Mouse (Mus musculus) kidney, embryonic 14.5 days (tissue): ENCODE results near the gene Zfp3. TPM values are rescaled to one million over a fixed set of nuclear protein-coding genes. Genes with fewer than 3 reads are reported as not detected.
"Not testable (repeated sequence)": the region's sequence is repeated elsewhere in the genome, so short reads cannot be mapped to it uniquely, and the experiment has no call there.

Source experiments
- ATAC-seq: fragments of 200-750 bp; cut with Nextera tagmentation; 2 replicates; pipeline ENCODE4 v1.8.0; 2017; ENCODE audit warnings: moderate number of reproducible peaks, mild to moderate bottlenecking, moderate TSS enrichment, moderate library complexity; ENCODE audit not compliant: low FRiP score, low TSS enrichment
- H3K27ac ChIP-seq: fragments of 300-500 bp; sonication (generic); 2 replicates; pipeline ENCODE4 v1.5.1; 2014; ENCODE audit warnings: low read depth, mild to moderate bottlenecking, low read length, moderate library complexity, mixed read lengths
- H3K27me3 ChIP-seq: fragments of 300-500 bp; sonication (generic); 2 replicates; pipeline ENCODE4 v1.6.1; 2014; ENCODE audit warnings: mild to moderate bottlenecking, low read length; ENCODE audit not compliant: control insufficient read depth, insufficient read depth
- H3K36me3 ChIP-seq: fragments of 300-500 bp; sonication (generic); 2 replicates; pipeline ENCODE4 v1.6.1; 2014; ENCODE audit warnings: low read length, mixed read lengths; ENCODE audit not compliant: control insufficient read depth, insufficient read depth
- H3K4me1 ChIP-seq: fragments of 300-500 bp; sonication (generic); 2 replicates; pipeline ENCODE4 v1.6.1; 2014; ENCODE audit warnings: low read length, mixed read lengths; ENCODE audit not compliant: control insufficient read depth, insufficient read depth
- H3K4me2 ChIP-seq: fragments of 300-500 bp; sonication (generic); replicated peaks from 2 replicates; pipeline ENCODE4 v1.6.1; 2014; ENCODE audit warnings: low read depth, mild to moderate bottlenecking, low read length
- H3K4me3 ChIP-seq: fragments of 300-500 bp; sonication (generic); 2 replicates; pipeline ENCODE4 v1.5.1; 2014; ENCODE audit warnings: mild to moderate bottlenecking, low read length
- H3K9ac ChIP-seq: fragments of 300-500 bp; sonication (generic); 2 replicates; pipeline ENCODE4 v1.6.1; 2014; ENCODE audit warnings: low read depth, mild to moderate bottlenecking, low read length, moderate library complexity
- H3K9me3 ChIP-seq: fragments of 300-500 bp; sonication (generic); 2 replicates; pipeline ENCODE4 v1.6.1; 2016; ENCODE audit warnings: low read length; ENCODE audit not compliant: control insufficient read depth
- WGBS: fragments of 180-500 bp; shearing (Covaris S2); extraction: QIAGEN DNeasy Blood & Tissue Kit; methylation state at CpG from one replicate; pipeline ENCODE4 v1.1.7; 2014; 5-methylcytosine and 5-hydroxymethylcytosine counted together
- polyA plus RNA-seq: library from polyadenylated mRNA; unstranded; fragments of >200 nt; fragmentation: Nextera tagmentation; extraction: Ambion mirVana; gene quantifications from 2 replicates; pipeline ENCODE4 v1.2.1, GENCODE M21; 2014

The Zfp3 gene
- polyA plus RNA-seq, 1 experiment from 2014 or later, result 6.9 TPM

DNA sequence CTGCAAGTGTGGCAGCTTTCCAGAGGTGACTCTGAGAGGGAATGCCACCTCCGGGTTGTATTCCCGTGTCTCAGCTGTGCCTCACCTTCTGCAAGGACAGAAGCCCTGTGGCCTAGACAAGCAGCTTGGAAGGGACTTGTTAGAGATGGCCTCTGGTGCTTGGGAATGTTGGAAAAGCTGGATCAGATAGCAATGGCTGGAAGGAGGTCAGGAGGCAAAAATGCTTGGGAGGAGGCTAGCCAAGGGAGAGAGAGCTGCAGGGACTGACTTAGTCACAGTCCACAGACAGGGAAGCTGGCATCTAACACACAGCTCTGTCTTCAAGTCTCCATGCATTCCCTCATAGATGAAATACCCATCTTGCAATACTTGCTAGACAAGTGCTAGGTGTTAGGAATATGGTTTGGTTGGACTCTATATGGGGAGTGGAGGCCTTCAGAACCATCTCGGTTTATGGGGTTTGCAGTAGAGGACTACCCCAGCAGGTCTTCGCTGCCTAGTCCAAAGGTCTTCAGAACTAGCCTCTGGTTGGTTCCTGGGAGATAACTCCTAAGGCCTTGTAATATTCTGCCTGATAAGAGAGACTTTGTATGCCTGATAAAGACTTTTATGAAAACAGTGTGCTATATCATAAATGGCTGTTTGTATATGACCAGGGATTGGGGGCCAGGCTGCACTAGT lies 11.5 kb upstream of the Zfp3 start:
- Histone ChIP-seq H3K9ac (no peak overlapping the region), H3K4me2 (no peak overlapping the region), H3K4me3 (no peak overlapping the region), H3K9me3 (0 out of 2 replicates have a peak, but pooled peaks cover 3% of the 10 kb centered on the region), H3K27me3 (no peaks in the 10 kb centered on the region; the same call in 1 of the 2 replicates), H3K4me1 (no peaks in the 10 kb centered on the region), H3K27ac (no peak overlapping the region), H3K36me3 (no peaks in the 10 kb centered on the region)
- WGBS, result 87% methylated on average over 4 of the region's 4 CpGs
- no peak for ATAC-seq

DNA sequence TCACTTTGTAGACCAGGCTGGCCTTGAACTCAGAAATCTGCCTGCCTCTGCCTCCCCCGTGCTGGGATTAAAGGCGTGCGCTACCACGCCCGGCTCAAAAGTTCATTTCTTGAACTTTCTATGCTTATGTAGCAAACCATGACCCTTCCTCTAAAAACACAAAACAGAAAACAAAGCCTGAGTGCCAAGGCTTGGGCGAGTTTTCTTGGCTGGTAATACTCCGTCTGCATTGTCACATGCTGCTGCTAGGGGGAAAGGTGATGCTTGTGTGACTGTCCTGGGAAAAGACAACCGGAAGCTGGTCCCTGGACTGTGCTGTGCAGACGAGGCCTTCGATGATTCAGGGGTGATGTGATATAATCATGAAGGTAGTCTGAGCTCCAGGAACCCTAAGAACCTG lies 10.9 kb upstream of the Zfp3 start:
- Histone ChIP-seq H3K4me3 (no peak overlapping the region), H3K27me3 (no peaks in the 10 kb centered on the region; the same call in 1 of the 2 replicates), H3K4me1 (no peaks in the 10 kb centered on the region), H3K27ac (no peak overlapping the region), H3K4me2 (no peak overlapping the region), H3K9me3 (0 out of 2 replicates have a peak, but pooled peaks cover 3% of the 10 kb centered on the region), H3K36me3 (no peaks in the 10 kb centered on the region), H3K9ac (no peak overlapping the region)
- no peak for ATAC-seq
- WGBS, result 89% methylated on average over 10 of the region's 10 CpGs

DNA sequence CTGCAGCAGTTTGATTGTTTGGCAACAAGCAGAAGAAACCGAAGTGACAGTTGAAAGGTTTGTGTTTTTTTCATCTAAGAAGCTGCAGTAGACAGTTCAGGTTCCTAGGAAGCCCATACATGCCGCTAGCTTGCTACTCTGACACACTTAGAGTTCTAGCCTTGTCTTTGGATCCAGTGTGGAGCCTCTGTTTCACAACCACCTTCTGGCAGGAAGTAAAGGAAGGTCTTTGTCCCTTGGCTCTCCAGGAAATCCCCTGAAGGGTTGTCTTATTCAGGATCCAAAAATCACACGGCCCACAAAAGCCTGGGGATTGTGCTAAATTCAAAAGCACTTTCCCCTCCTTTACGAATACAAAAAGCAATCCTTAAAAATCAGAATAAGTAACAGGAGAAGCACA lies 9.5 kb upstream of the Zfp3 start:
- Histone ChIP-seq H3K4me2 (no peak overlapping the region), H3K27me3 (no peaks in the 10 kb centered on the region; the same call in 1 of the 2 replicates), H3K4me3 (no peak overlapping the region), H3K9me3 (no peaks in the 10 kb centered on the region), H3K27ac (no peak overlapping the region), H3K9ac (no peak overlapping the region), H3K36me3 (no peaks in the 10 kb centered on the region), H3K4me1 (no peaks in the 10 kb centered on the region)
- 76% methylated on average over 4 of the region's 4 CpGs for WGBS
- ATAC-seq, result no peak

DNA sequence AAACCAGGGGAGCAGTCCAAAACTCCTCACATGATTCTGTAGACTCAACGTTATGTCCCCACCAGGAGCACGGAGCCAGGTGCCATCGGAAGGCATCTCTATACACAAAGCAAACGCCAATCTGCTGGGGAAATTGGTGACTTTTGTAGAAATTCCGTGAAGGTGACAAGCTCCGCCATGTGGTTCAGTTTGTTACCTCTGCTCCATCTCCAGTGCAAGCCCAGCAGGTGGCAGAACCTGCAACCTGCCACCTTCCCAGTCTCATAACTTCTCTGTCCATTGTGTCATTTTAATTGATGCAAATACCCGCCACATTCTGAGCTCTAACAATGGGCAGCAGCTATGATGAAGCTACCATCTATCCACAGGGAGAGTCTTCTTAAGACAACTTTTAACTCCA lies 9.1 kb upstream of the Zfp3 start:
- no peak for ATAC-seq
- WGBS, result 67% methylated on average over 7 of the region's 7 CpGs
- Histone ChIP-seq H3K4me1 (no peaks in the 10 kb centered on the region), H3K4me3 (no peak overlapping the region), H3K4me2 (no peak overlapping the region), H3K27ac (no peak overlapping the region), H3K9me3 (no peaks in the 10 kb centered on the region), H3K9ac (no peak overlapping the region), H3K27me3 (no peaks in the 10 kb centered on the region; the same call in 1 of the 2 replicates), H3K36me3 (no peaks in the 10 kb centered on the region)

DNA sequence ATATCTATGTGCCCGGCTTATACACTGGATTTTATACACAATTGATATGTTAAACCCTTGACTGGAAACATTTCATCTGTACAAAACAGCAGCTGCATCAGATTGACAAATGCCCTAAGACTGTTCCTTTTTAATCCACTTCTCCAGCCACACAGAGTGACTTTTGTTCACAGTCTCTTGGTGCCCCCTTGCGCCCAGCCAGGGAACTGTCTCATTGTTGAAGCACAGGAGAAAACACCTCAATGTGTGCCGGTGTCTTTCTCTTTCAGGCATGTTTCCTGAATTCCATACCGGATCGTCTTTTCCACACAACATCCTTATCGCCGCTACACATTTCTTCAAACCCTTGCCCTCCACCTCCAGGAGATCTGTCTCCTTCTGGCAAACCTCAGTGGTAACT lies 8.4 kb upstream of the Zfp3 start:
- Histone ChIP-seq H3K9ac (no peak overlapping the region), H3K27ac (no peak overlapping the region), H3K27me3 (no peaks in the 10 kb centered on the region; the same call in 1 of the 2 replicates), H3K4me3 (no peak overlapping the region), H3K36me3 (no peaks in the 10 kb centered on the region), H3K4me1 (no peaks in the 10 kb centered on the region), H3K4me2 (no peak overlapping the region), H3K9me3 (no peaks in the 10 kb centered on the region)
- no peak for ATAC-seq
- 6% methylated on average over 7 of the region's 7 CpGs for WGBS

DNA sequence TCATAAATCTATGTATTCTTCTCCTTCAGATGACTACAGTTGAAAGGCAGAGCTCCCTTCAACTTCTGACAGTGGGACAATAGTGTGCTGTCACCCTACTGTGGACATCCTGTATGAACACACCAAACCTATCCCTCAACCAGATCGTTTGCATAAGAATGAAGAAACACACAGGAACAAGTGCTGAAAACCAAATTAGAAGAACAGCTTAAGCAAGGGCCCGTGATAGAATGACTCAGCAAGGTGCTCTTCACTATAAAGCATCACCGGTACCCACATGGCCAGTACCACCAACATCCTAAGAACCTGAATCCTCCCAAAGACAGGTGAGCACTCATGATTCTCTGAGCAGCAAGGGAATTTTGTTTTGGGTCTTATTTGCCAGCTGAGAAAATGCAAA lies 3.6 kb upstream of the Zfp3 start:
- not testable (repeated sequence) for ATAC-seq, H3K36me3 ChIP-seq, H3K9me3 ChIP-seq, H3K27me3 ChIP-seq, H3K27ac ChIP-seq, H3K4me2 ChIP-seq, H3K9ac ChIP-seq, H3K4me3 ChIP-seq, H3K4me1 ChIP-seq
- WGBS, result 71% methylated on average over 3 of the region's 3 CpGs

DNA sequence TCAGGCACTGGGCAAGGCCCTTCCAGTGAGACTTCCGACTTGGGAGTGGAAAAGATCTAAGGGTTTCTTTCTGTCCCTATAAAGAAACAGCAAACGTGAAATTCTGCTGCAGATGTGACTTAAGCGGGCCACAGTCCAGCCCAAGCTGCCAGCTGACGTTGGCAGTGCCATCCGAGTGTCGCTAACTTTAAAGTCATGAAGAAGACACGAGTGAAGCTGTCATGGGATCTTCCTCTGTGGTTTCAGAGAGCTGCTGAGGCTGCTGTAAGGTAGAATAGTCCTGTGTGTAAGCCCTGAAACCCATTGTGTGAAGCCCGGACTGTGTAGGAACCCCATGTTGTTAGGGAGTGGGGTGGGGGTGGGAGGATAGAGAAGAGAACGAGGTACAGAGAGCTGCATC lies 1.4 kb upstream of the Zfp3 start:
- no peaks in the 10 kb centered on the region; the same call in 1 of the 2 replicates for H3K36me3 ChIP-seq
- H3K27ac ChIP-seq, result no peak overlapping the region
- WGBS, result 88% methylated on average over 9 of the region's 9 CpGs
- ATAC-seq, result no peak
- H3K4me3 ChIP-seq, result no peak overlapping the region
- H3K4me1 ChIP-seq, result no peaks in the 10 kb centered on the region; the same call in 1 of the 2 replicates
- no peak overlapping the region for H3K9ac ChIP-seq
- H3K4me2 ChIP-seq, result no peak overlapping the region
- H3K27me3 ChIP-seq, result no peaks in the 10 kb centered on the region
- no peaks in the 10 kb centered on the region for H3K9me3 ChIP-seq

DNA sequence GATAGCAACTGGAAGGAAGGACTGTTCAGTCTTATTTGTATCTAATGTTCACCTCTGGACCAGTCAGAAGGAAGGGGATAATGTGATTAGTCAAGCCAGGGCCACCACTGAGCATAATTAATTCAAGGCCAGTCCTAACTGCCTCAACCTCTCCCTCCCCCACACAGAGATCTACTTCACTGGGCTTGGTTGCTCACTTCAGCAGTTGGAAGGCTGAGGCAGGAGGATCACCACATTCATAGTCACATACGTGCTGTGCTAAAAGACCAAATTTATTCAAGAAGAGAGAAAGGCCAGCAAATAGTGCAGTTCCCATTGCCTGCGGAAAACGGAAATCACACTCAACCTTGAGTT lies 450 bp upstream of the Zfp3 start:
- no peak for ATAC-seq
- peak overlapping the region; percentile 78 for H3K4me3 ChIP-seq
- WGBS, result 18% methylated on average over 3 of the region's 3 CpGs
- peak overlapping the region; percentile 75 for H3K4me2 ChIP-seq
- H3K27me3 ChIP-seq, result no peaks in the 10 kb centered on the region
- peak overlapping the region; percentile 82 for H3K9ac ChIP-seq
- no peaks in the 10 kb centered on the region for H3K9me3 ChIP-seq
- H3K4me1 ChIP-seq, result no peaks in the 10 kb centered on the region; the same call in 1 of the 2 replicates
- H3K27ac ChIP-seq, result peak overlapping the region; percentile 86
- no peaks in the 10 kb centered on the region; the same call in 1 of the 2 replicates for H3K36me3 ChIP-seq

DNA sequence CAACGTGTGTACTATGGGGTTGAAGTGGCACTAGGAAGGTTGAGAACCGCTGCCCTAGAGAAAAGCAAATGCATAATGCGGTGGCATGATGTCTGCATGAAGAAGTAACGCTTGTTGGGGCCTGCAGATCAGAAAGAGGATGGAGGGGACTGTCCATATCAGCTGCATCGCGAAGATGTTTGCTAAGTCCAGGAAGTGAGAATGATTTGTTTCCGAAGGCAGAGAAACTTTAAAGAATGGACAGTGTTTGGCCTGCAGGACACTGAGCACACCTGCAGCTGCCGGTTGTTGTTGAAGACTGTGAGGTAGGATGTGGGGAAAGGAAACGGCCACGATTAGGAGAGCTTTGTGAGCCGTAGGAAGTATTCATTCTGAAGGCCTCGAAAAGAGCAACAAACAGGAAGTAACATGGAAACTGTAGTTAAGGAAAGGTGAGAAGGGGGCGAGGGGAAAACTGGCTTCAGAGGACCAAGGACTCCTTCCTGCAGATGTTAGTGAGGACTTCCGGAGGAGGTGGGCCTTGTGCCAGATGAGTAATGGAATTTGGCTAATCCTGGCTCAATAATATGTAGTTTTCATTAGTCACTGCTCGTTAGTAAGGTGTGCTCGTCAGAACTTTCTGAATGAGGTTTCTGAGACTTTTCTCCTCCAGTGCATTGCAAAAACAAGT lies 1.9 kb downstream of the Zfp3 start:
- Histone ChIP-seq H3K4me2 (no peak overlapping the region), H3K9me3 (no peaks in the 10 kb centered on the region), H3K27ac (0 out of 2 replicates have a peak overlapping the region, but pooled peaks have one; percentile 2), H3K4me1 (no peaks in the 10 kb centered on the region; the same call in 1 of the 2 replicates), H3K4me3 (no peak overlapping the region), H3K36me3 (peaks cover 1% of the 10 kb centered on the region; the same call in 1 of the 2 replicates), H3K27me3 (no peaks in the 10 kb centered on the region), H3K9ac (no peak overlapping the region)
- WGBS, result 79% methylated on average over 16 of the region's 16 CpGs
- no peak for ATAC-seq
